Mouse (Mus musculus): Measurements from ENCODE around the gene Pkd1.

DNA sequence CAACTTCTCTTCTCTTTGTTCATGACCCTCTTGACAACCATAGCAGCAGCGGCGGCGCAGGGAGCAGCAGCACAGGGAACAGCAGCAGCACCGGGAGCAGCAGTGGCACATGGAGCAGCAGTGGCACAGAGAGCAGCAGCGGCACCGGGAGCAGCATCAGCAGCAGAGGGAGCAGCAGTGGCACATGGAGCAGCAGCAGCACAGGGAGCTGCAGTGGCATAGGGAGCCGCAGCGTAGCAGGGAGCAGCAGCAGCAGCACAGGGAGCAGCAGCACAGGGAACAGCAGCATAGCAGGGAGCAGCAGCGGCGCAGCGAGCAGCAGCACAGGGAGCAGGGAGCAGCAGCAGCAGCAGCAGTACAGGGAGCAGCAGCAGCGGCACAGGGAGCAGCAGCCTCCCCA lies 5.0 kb upstream of the Pkd1 start:
- TF ChIP-seq TBP (conservative IDR thresholded peaks at IDR 0.05; ENCODE audit: low read depth, low read length) (no peak), CTCF (conservative IDR thresholded peaks at IDR 0.05 in 1 of 2, IDR thresholded peaks at IDR 0.05 in 1 of 2; ENCODE audit: low read depth in 2 of 2, low read length in 2 of 2) (no peak), POLR2A (IDR thresholded peaks at IDR 0.05; ENCODE audit: low read depth, low read length) (no peak), POLR2AphosphoS2 (IDR thresholded peaks at IDR 0.05; ENCODE audit: low read depth, low read length) (no peak), EP300 (IDR thresholded peaks at IDR 0.05; ENCODE audit: low read length) (no peak), TCF12 (IDR thresholded peaks at IDR 0.05; ENCODE audit: low read depth, low read length) (no peak), NELFE (IDR thresholded peaks at IDR 0.05; ENCODE audit: low read depth, low read length) (no peak)
